Mouse (Mus musculus) limb, embryonic 14.5 days (tissue): ENCODE data around the gene Zfp148. TPM values are rescaled to one million over a fixed set of nuclear protein-coding genes. Genes with fewer than 3 reads are reported as not detected.

Experiments
- ATAC-seq: fragments of 200-750 bp; cut with Nextera tagmentation; 2 replicates; pipeline ENCODE4 v1.8.0; 2017; ENCODE audit warnings: low read depth, moderate number of reproducible peaks, moderate TSS enrichment; ENCODE audit not compliant: low FRiP score
- DNase-seq: peaks from one replicate; pipeline ENCODE4 v3.0.0-alpha.2; 2015; ENCODE audit warnings: low spot score
- H3K27ac ChIP-seq: fragments of 300-500 bp; sonication (generic); replicated peaks from 2 replicates; pipeline ENCODE4 v1.5.1; 2014; ENCODE audit warnings: low read depth, mild to moderate bottlenecking, low read length, moderate library complexity, mixed read lengths
- H3K27me3 ChIP-seq: fragments of 300-500 bp; sonication (generic); 2 replicates; pipeline ENCODE4 v1.6.1; 2014; ENCODE audit warnings: low read length, mixed read lengths; ENCODE audit not compliant: control insufficient read depth, insufficient read depth
- H3K36me3 ChIP-seq: fragments of 300-500 bp; sonication (generic); 2 replicates; pipeline ENCODE4 v1.6.1; 2014; ENCODE audit warnings: mild to moderate bottlenecking, low read length, moderate library complexity, mixed read lengths; ENCODE audit not compliant: control insufficient read depth, insufficient read depth
- H3K4me1 ChIP-seq: fragments of 300-500 bp; sonication (generic); 2 replicates; pipeline ENCODE4 v1.6.1; 2014; ENCODE audit warnings: antibody characterized with exemption, low read length, mixed read lengths; ENCODE audit not compliant: control insufficient read depth, insufficient read depth
- H3K4me2 ChIP-seq: fragments of 300-500 bp; sonication (generic); replicated peaks from 2 replicates; pipeline ENCODE4 v1.6.1; 2014; ENCODE audit warnings: low read depth, mild to moderate bottlenecking, low read length, moderate library complexity; ENCODE audit not compliant: severe bottlenecking
- H3K4me3 ChIP-seq: fragments of 300-500 bp; sonication (generic); replicated peaks from 2 replicates; pipeline ENCODE4 v1.5.1; 2014; ENCODE audit warnings: low read length
- H3K9ac ChIP-seq: fragments of 300-500 bp; sonication (generic); 2 replicates; pipeline ENCODE4 v1.6.1; 2014; ENCODE audit warnings: mild to moderate bottlenecking, low read depth, low read length, moderate library complexity; ENCODE audit not compliant: severe bottlenecking
- H3K9me3 ChIP-seq: fragments of 300-500 bp; sonication (generic); 2 replicates; pipeline ENCODE4 v1.6.1; 2016; ENCODE audit warnings: low read length; ENCODE audit not compliant: control insufficient read depth
- POLR2A ChIP-seq: fragments of 200-500 bp; IDR thresholded peaks from 2 replicates; pipeline ENCODE4 v1.8.0; 2012; ENCODE audit warnings: inconsistent platforms, mild to moderate bottlenecking, moderate library complexity, borderline replicate concordance; ENCODE audit not compliant: insufficient read depth, insufficient read length; ENCODE audit errors: extremely low read depth
- WGBS: fragments of 180-500 bp; shearing (Covaris S2); extraction: QIAGEN DNeasy Blood & Tissue Kit; methylation state at CpG from one replicate; pipeline ENCODE4 v1.1.7; 2014; 5-methylcytosine and 5-hydroxymethylcytosine counted together
- polyA plus RNA-seq, 2 experiments: library from polyadenylated mRNA; depleted of rRNA in 1 of 2; stranded (reverse) in 1 of 2; unstranded in 1 of 2; fragments of >200 nt; fragmentation: Nextera tagmentation in 1 of 2; extraction: Ambion mirVana in 1 of 2; gene quantifications; 2 replicates each; pipeline versions ENCODE4 v1.2.1 to v1.2.3; 2012 to 2014

Gene Zfp148
- polyA plus RNA-seq, 2 experiments = 26.6 to 50.2 TPM

DNA sequence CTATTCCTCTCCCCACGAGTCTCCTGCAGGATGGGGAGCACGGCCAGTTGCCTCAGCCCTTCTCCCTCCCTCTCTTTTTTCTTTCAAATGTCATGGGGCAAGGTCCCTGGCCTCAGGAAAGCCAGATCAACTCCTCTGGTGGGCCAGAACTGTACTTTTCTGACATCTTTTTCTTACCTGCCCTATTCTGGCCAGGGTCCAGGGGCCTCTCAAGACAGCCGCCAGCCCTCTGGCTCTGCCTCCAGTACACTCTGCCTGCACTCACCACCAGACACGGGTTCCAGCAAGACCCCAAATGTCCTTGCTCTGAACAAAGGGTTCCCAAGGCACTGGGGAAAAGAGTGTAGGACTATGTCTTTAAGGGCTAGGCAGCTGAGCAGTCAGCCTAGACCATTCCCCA, 137.0 kb downstream of the Zfp148 start:
- DNase-seq (no peak), ATAC-seq (no peak)
- Histone ChIP-seq H3K36me3 (no peaks in the 10 kb centered on the region), H3K9ac (peak overlapping the region; percentile 58), H3K27me3 (no peaks in the 10 kb centered on the region), H3K4me2 (peak overlapping the region; percentile 82), H3K27ac (no peak overlapping the region), H3K4me1 (peaks cover 17% of the 10 kb centered on the region), H3K4me3 (peak overlapping the region; percentile 35), H3K9me3 (no peaks in the 10 kb centered on the region)
- 17% methylated on average over 4 of the region's 4 CpGs for WGBS
- no peak for TF ChIP-seq POLR2A

- TF ChIP-seq POLR2A = no peak
- Histone ChIP-seq H3K4me1 (peaks cover 17% of the 10 kb centered on the region), H3K36me3 (no peaks in the 10 kb centered on the region), H3K9me3 (no peaks in the 10 kb centered on the region), H3K4me2 (no peak overlapping the region), H3K27me3 (no peaks in the 10 kb centered on the region), H3K4me3 (no peak overlapping the region), H3K27ac (no peak overlapping the region), H3K9ac (no peak overlapping the region)
- DNase-seq (no peak), ATAC-seq (no peak)
- 69% methylated on average over 7 of the region's 7 CpGs for WGBS
These were observed 137.6 kb downstream of the Zfp148 start for GRCm38 (mm10) chr16:33518236-33518635.

- Histone ChIP-seq H3K4me2 (no peak overlapping the region), H3K4me3 (no peak overlapping the region), H3K4me1 (peaks cover 17% of the 10 kb centered on the region), H3K27ac (no peak overlapping the region), H3K9me3 (no peaks in the 10 kb centered on the region), H3K9ac (no peak overlapping the region), H3K36me3 (no peaks in the 10 kb centered on the region), H3K27me3 (no peaks in the 10 kb centered on the region)
- ATAC-seq = no peak
- no peak for DNase-seq
- TF ChIP-seq POLR2A = no peak
- 82% methylated on average over 6 of the region's 6 CpGs for WGBS
These were observed 139.4 kb downstream of the Zfp148 start for GRCm38 (mm10) chr16:33519916-33520568.

DNA sequence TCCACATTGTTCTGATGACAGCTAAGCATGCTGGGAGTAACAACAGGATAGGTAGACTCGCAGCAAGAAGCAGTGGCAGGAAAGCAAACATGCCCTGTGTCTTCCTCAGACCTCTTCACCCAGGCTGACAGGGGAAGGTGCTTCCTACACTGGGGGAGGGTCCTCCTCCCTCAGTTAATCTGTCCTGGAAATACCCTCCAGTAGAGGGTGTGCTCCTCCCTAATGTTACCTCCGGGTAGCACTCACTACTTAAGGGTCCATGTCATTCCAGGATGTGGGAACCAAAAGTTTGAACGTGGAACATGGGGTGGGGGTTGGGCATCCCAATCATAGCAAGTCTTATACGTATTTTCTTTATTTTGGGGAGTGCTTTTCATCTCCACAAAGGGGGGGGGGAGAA, 141.9 kb downstream of the Zfp148 start:
- Histone ChIP-seq H3K4me2 (no peak overlapping the region), H3K4me1 (peaks cover 4% of the 10 kb centered on the region), H3K9ac (no peak overlapping the region), H3K27ac (no peak overlapping the region), H3K27me3 (no peaks in the 10 kb centered on the region), H3K9me3 (no peaks in the 10 kb centered on the region), H3K36me3 (no peaks in the 10 kb centered on the region), H3K4me3 (no peak overlapping the region)
- DNase-seq = no peak
- no peak for ATAC-seq
- WGBS = 77% methylated on average over 4 of the region's 4 CpGs
- no peak for TF ChIP-seq POLR2A

DNA sequence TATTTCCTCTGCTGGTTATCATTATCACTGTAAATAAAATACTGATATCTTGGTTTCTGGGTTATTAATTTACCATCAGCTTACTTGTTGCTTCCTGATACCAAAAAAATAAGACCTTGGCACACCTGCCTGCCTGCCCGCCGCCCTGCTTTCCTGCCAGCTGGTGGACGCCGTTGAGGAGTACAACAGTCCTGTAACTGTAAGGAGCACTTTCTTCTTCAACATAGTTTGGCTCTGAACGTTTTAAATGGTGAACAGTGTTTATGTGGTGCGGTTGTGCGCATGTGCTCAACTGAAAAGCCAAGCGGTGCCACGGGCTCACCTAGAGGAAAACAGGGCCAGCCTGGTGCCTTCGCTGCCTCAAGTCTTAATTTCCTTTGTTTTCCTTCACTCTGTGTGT, 142.9 kb downstream of the Zfp148 start:
- Histone ChIP-seq H3K9me3 (0 out of 2 replicates have a peak, but pooled peaks cover 5% of the 10 kb centered on the region), H3K4me1 (0 out of 2 replicates have a peak, but pooled peaks cover under 1% of the 10 kb centered on the region), H3K4me3 (no peak overlapping the region), H3K27ac (no peak overlapping the region), H3K4me2 (no peak overlapping the region), H3K9ac (no peak overlapping the region), H3K36me3 (no peaks in the 10 kb centered on the region), H3K27me3 (no peaks in the 10 kb centered on the region)
- no peak for TF ChIP-seq POLR2A
- DNase-seq (no peak), ATAC-seq (no peak)
- 78% methylated on average over 10 of the region's 10 CpGs for WGBS
